7 mouse cellular contexts compared by ENCODE assay signal in the genomic region with DNA sequence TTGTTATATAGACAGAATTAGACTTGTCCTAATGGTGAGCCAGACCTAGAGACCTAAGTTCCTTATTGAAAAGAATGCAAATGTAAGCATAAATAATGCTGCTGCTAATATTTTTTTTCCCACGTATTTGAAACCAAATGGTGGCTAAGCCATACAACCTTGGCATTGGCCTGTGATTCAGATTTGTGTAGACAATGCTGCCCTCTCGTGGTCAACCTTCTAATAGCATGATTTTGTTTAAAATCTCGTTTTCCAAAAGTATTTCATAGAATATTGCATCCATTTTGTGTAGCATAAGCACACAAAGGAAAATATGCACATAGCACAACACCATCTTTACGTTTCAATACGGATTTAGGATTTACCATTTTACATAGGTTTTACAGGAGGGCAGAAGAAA.
DNase-seq lines count a peak whose midpoint lies in the region; ATAC-seq and TF ChIP-seq lines count a peak whose summit lies in the region.

No protein-coding gene starts in this region.

- H3K79me2 ChIP-seq in liver, adult 2 months (ENCODE audit: control insufficient read depth, insufficient read depth, low read length): no peaks in the 10 kb centered on the region

- H3K4me2 ChIP-seq in liver, embryonic 12.5 days: no peak overlapping the region

- no peak for ATAC-seq in liver, embryonic 12.5 days
- ATAC-seq in Patski: no peak

- no peaks in the 10 kb centered on the region for H3K27me3 ChIP-seq in liver, adult 2 months (ENCODE audit: control insufficient read depth, insufficient read depth, low read length)
- H3K27me3 ChIP-seq in liver, embryonic 12.5 days (replicated peaks): no peaks in the 10 kb centered on the region
- no peaks in the 10 kb centered on the region for H3K27me3 ChIP-seq in Patski
- peaks cover 17% of the 10 kb centered on the region; the same call in 1 of the 2 replicates for H3K27me3 ChIP-seq in limb, embryonic 10.5 days (ENCODE audit: low read depth, poor library complexity, severe bottlenecking)

- POLR2A ChIA-PET in Patski (lab: Charles Lee): no interaction called here

- CTCF ChIA-PET in Patski (lab: Charles Lee): interaction anchor here (0.6 to 2.7 kb wide), 10 partner anchors 13 to 787 kb away, joined by 3 to 12 read pairs (median 4); no protein-coding TSS in a partner anchor

- H3K27ac ChIP-seq in liver, adult 2 months (replicated peaks; ENCODE audit: insufficient read depth, low read depth, low read length): no peak overlapping the region
- H3K27ac ChIP-seq in liver, embryonic 12.5 days: no peak overlapping the region
- H3K27ac ChIP-seq in limb, embryonic 10.5 days: peak overlapping the region; percentile 48; the same call in 1 of the 2 replicates

- no peaks in the 10 kb centered on the region for H3K9me3 ChIP-seq in liver, embryonic 12.5 days (replicated peaks)
- H3K9me3 ChIP-seq in limb, embryonic 10.5 days (replicated peaks): no peaks in the 10 kb centered on the region

- TF ChIP-seq CTCF in liver, adult 2 months (IDR thresholded peaks at IDR 0.05; ENCODE audit: low read depth, low read length): peak; percentile 30; the same call in 1 of the 2 replicates
- TF ChIP-seq CTCF in Patski (IDR thresholded peaks at IDR 0.05): peak; percentile 79

- no peak overlapping the region for H3K4me3 ChIP-seq in liver, adult 2 months (ENCODE audit: insufficient read depth, low read depth, low read length)
- no peak overlapping the region for H3K4me3 ChIP-seq in liver, embryonic 12.5 days
- no peak overlapping the region for H3K4me3 ChIP-seq in limb, embryonic 10.5 days

- no peak overlapping the region for H3K9ac ChIP-seq in liver, adult 2 months (ENCODE audit: low read depth, low read length)
- no peak overlapping the region for H3K9ac ChIP-seq in liver, embryonic 12.5 days

- WGBS in liver, adult 2 months: 0% methylated on average over 5 of the region's 5 CpGs
- under 1% methylated on average over 5 of the region's 5 CpGs for WGBS in liver, embryonic 12.5 days (ENCODE audit: insufficient replicate concordance)
- 3% methylated on average over 5 of the region's 5 CpGs for WGBS in limb, embryonic 10.5 days

- TF ChIP-seq POLR2A in liver, adult 2 months (IDR thresholded peaks at IDR 0.05; ENCODE audit: extremely low read depth, insufficient read depth, low read length): no peak

- H3K4me1 ChIP-seq in liver, adult 2 months (ENCODE audit: control insufficient read depth, insufficient read depth, low read length): no peaks in the 10 kb centered on the region
- H3K4me1 ChIP-seq in liver, embryonic 12.5 days: no peaks in the 10 kb centered on the region
- peaks cover 16% of the 10 kb centered on the region for H3K4me1 ChIP-seq in limb, embryonic 10.5 days

- in situ Hi-C loops in Patski (cut with MboI; ENCODE audit: low pct_unique_long_range_greater_than_20kb): loop anchor here (5.0 to 10.0 kb wide), 6 partner anchors 143 to 781 kb away; partner anchors contain the start of gene Klf7

- peak; percentile 47 for DNase-seq in liver, adult 2 months (ENCODE audit: extremely low read depth, low read depth, low spot score)
- no peak for DNase-seq in Patski (ENCODE audit: low read depth, low spot score)
- DNase-seq in cerebellum, postnatal 10 days: peak; percentile 83 to 88
- peak; percentile 50 to 77 for DNase-seq in heart, postnatal 14 days
- peak; percentile 50 for DNase-seq in limb, embryonic 10.5 days (ENCODE audit: low spot score)
- peak; percentile 92 for DNase-seq in retina, embryonic 14.5 days (ENCODE audit: low spot score)

- no peaks in the 10 kb centered on the region for H3K36me3 ChIP-seq in liver, adult 2 months (ENCODE audit: control insufficient read depth, insufficient read depth, low read length)
- H3K36me3 ChIP-seq in liver, embryonic 12.5 days: no peaks in the 10 kb centered on the region
- no peaks in the 10 kb centered on the region for H3K36me3 ChIP-seq in limb, embryonic 10.5 days

- intact Hi-C loops in heart, postnatal 14 days (cut with DNase I): loop anchor here (1.0 to 5.0 kb wide), 6 partner anchors 141 to 789 kb away; no protein-coding TSS in a partner anchor
